Mouse (Mus musculus): ENCODE data around the gene Galnt17.

Gene Galnt17

GRCm38 (mm10) chr5:131239813-131240212 lies 68.5 kb downstream of the Galnt17 start:
- DNase-seq: no peak

- DNase-seq: no peak
Measured at GRCm38 (mm10) chr5:131236906-131237305, 71.4 kb downstream of the Galnt17 start.

GRCm38 (mm10) chr5:131233828-131234227 lies 74.5 kb downstream of the Galnt17 start:
- DNase-seq: peak; percentile 4

- no peak for DNase-seq
Measured at GRCm38 (mm10) chr5:131231060-131231459, 77.2 kb downstream of the Galnt17 start.

- no peak for DNase-seq
Measured at GRCm38 (mm10) chr5:131229744-131230143, 78.6 kb downstream of the Galnt17 start.

GRCm38 (mm10) chr5:131223416-131223815 lies 84.9 kb downstream of the Galnt17 start:
- no peak for DNase-seq

GRCm38 (mm10) chr5:131222498-131223244 lies 85.6 kb downstream of the Galnt17 start:
- no peak for DNase-seq

GRCm38 (mm10) chr5:131218221-131218620 lies 90.1 kb downstream of the Galnt17 start:
- DNase-seq: no peak

GRCm38 (mm10) chr5:131211618-131212017 lies 96.7 kb downstream of the Galnt17 start:
- DNase-seq: no peak

- no peak for DNase-seq
Measured at GRCm38 (mm10) chr5:131201146-131201545, 107.2 kb downstream of the Galnt17 start.

GRCm38 (mm10) chr5:131192311-131192710 lies 116.0 kb downstream of the Galnt17 start:
- DNase-seq: no peak

- no peak for DNase-seq
Measured at GRCm38 (mm10) chr5:131184566-131184965, 123.7 kb downstream of the Galnt17 start.

GRCm38 (mm10) chr5:131181231-131181630 lies 127.1 kb downstream of the Galnt17 start:
- DNase-seq: no peak

- DNase-seq: no peak
Measured at GRCm38 (mm10) chr5:131180756-131181155, 127.5 kb downstream of the Galnt17 start.

- DNase-seq: no peak
Measured at GRCm38 (mm10) chr5:131177851-131178250, 130.4 kb downstream of the Galnt17 start.

- DNase-seq: no peak
Measured at GRCm38 (mm10) chr5:131177168-131177567, 131.1 kb downstream of the Galnt17 start.

- no peak for DNase-seq
Measured at GRCm38 (mm10) chr5:131169186-131169585, 139.1 kb downstream of the Galnt17 start.

GRCm38 (mm10) chr5:131167366-131167765 lies 140.9 kb downstream of the Galnt17 start:
- no peak for DNase-seq

- DNase-seq: no peak
Measured at GRCm38 (mm10) chr5:131165681-131166080, 142.6 kb downstream of the Galnt17 start.

- DNase-seq: no peak
Measured at GRCm38 (mm10) chr5:131157866-131158265, 150.4 kb downstream of the Galnt17 start.

GRCm38 (mm10) chr5:131156323-131156722 lies 152.0 kb downstream of the Galnt17 start:
- DNase-seq: no peak

- DNase-seq: no peak
Measured at GRCm38 (mm10) chr5:131142606-131143005, 165.7 kb downstream of the Galnt17 start.

GRCm38 (mm10) chr5:131134809-131135208 lies 173.5 kb downstream of the Galnt17 start:
- no peak for DNase-seq

GRCm38 (mm10) chr5:131120296-131120840 lies 187.9 kb downstream of the Galnt17 start:
- DNase-seq: no peak

- no peak for DNase-seq
Measured at GRCm38 (mm10) chr5:131119896-131120295, 188.4 kb downstream of the Galnt17 start.
